Mouse (Mus musculus) layer of hippocampus, adult 8-10 months (tissue): ENCODE results near the gene Adam10. TPM values are rescaled to one million over a fixed set of nuclear protein-coding genes. Genes with fewer than 3 reads are reported as not detected.

Source experiments
- microRNA-seq, 2 experiments: library from miRNA; unstranded; fragments of <30 nt; microRNA quantifications; one replicate each; pipeline ENCODE4 v1.2.0; 2022
- total RNA-seq, 4 experiments: library from RNA; stranded (reverse); gene quantifications; 2 replicates each; pipeline ENCODE4 v1.2.4; 2022

The Adam10 gene
- total RNA-seq, 4 experiments from 2014 or later: 69.4 to 79.6 (median 74.7) TPM

Small RNA genes within 50 kb of the gene (microRNA-seq; reads per million reads assigned to microRNA genes)
- 0 reads per million in 2 experiments for gene Gm25149

Other genes starting within 250 kb of the Adam10 start
- 10 to 100 TPM; 39.2 to 46.8 (median 40.2) TPM for gene Rnf111, start 175.3 kb upstream of the Adam10 start, total RNA-seq
- gene Sltm, start 136.2 kb upstream of the Adam10 start, total RNA-seq: 10 to 100 TPM; 48.5 to 60.9 (median 55.9) TPM
- 1 to 10 TPM in 1 of 4 experiments, under 1 TPM in 3; 0.57 to 1.5 (median 0.79) TPM for gene Gm10642, start 22.7 kb upstream of the Adam10 start, total RNA-seq
- 10 to 100 TPM; 35.4 to 38.5 (median 35.6) TPM for gene Mindy2, start 21.8 kb upstream of the Adam10 start, total RNA-seq